Mouse (Mus musculus) ES-CJ7 (cell line): ENCODE results near the gene Cnot8.
"Not testable (repeated sequence)": the region's sequence is repeated elsewhere in the genome, so short reads cannot be mapped to it uniquely, and the experiment has no call there.

Experiments used
- DNase-seq: peaks from one replicate; pipeline ENCODE4 v3.0.0; 2011; ENCODE audit warnings: low read depth, low spot score

Gene Cnot8

GRCm38 (mm10) chr11:58103697-58104306, at the start of gene Cnot8:
TSS of gene Cnot8 (plus strand) at chr11:58104153.
- DNase-seq: peak; percentile 99

DNA sequence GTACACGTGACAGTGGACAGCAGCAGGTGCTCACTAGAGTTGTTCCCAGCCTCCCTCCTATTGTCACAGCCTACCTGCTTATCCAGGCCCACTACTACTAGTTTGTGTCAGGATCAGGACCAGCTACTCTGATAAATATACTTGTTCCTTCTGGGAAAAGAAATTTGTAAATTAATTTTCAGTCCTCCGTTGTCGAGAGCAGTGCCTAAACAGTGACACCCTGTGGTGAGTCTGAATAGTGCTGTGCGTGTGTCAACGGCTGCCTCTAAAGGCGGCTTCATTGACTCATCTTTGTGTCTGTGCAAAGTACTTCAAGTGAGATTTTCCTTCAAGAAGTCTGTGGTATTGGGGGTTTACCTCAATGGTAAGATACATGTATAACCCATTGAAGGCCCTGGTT, 46.5 kb upstream of the Cnot8 start:
- peak; percentile 51 for DNase-seq

DNA sequence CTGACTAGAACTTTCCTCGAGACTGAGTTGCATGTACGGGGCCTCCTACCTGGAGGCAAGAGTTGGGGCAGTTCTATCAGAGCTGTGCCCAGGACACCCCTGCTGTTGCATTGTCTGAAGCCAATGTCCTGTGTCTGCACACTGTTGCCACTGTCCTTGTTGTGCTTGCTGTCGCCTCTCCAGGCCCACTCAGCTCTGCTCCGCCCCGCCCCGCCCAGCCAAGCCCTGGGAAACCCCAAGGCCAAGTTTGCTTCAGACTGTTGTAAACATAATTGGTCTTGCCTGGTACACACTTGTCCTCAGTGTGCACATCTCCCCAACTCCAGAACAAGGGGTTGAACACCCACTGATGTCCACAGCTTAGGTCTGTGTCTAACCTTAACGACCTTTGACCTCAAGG, 44.2 kb upstream of the Cnot8 start:
- not testable (repeated sequence) for DNase-seq

- DNase-seq: not testable (repeated sequence)
Observed at GRCm38 (mm10) chr11:58061218-58061617, 42.7 kb upstream of the Cnot8 start.

DNA sequence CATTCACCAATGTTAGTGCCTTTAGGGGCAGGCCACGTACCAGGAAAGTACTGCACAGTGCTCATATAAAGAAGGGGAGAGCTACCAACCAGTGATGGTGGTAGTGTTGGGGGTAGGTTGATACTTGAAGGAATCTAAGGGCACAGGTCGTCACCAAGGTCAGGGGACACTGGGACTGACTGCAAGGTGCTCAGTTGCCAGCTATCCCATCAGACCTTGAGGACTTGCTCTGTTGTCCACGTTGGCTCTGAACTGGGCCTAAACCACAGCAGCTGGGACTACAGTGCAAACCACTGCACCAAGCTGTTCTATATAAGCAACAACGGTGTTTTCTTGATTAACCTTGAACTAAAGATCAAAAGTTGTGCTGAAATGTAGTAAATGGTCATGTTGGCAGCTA, 41.4 kb upstream of the Cnot8 start:
- DNase-seq: no peak

GRCm38 (mm10) chr11:58065025-58065424, 38.9 kb upstream of the Cnot8 start:
- no peak for DNase-seq

- DNase-seq: no peak
Observed at GRCm38 (mm10) chr11:58072978-58073377, 31.0 kb upstream of the Cnot8 start.

DNA sequence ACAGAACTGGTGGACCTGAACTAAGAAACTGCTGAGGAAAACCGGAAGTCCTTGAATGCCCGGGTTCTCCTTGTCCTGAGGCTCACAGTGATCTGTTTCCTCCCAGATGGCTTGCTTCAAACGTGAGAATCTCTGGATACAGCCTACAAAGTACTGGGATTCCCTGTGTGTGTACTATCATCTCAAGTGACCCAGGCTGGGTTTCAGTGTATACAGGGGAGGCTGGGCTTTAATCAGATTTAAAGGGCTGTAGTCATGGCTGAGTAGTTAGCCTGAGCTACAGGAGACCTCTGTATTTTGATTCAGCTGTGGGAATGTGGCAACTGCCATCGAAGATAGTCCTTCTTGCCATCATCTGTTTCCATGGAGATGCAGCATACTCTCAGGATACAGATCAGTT, 26.7 kb upstream of the Cnot8 start:
- DNase-seq: no peak

GRCm38 (mm10) chr11:58081716-58082115, 22.2 kb upstream of the Cnot8 start:
- DNase-seq: no peak

DNA sequence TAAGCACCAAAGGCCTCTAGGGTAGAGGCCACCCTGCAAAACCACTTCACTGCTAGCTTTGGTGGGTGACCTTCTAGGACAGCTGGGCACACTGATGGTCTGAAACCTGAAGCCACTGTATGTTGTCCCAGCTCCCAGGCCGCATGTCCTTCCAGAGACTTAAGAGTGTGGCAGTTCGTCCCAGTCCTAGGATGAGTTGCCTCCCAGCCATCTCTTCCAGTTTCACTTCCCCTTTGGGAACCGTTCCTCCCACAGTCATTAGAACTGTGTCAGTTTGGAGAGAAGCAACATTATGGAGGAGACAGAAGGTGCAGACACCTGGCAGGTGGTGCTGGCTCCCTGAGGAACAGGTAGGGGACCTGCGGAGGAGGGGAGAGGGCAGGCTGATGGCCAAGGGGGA, 11.4 kb upstream of the Cnot8 start:
- no peak for DNase-seq

GRCm38 (mm10) chr11:58093021-58093528, 10.9 kb upstream of the Cnot8 start, which contains the start of gene Gm12248:
TSS of gene Gm12248 (minus strand) at chr11:58093134.
- no peak for DNase-seq

DNA sequence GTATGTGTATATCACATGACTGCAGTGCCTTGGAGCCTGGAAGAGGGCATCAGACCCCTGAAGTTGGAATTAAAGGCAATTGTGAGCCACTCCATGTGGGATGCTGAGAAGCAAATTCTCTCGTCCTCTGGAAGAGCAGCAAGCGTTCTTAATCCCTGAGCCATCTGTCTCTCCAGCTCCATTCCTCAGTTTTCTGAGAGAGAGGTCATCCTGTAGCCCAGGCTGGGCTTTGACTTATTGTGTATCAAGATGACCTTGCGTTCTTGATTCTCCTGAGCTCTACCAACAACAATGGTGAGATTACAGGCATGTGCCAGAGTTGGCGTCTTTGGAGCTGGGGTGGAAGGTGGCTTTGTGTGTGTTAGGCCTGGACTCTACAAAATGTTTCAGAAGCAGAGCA, 9.2 kb upstream of the Cnot8 start:
- no peak for DNase-seq

GRCm38 (mm10) chr11:58095561-58095960, 8.4 kb upstream of the Cnot8 start:
- DNase-seq: no peak

- no peak for DNase-seq
Observed at GRCm38 (mm10) chr11:58096160-58096559, 7.8 kb upstream of the Cnot8 start.

- no peak for DNase-seq
Observed at GRCm38 (mm10) chr11:58096821-58097620, 6.9 kb upstream of the Cnot8 start.

GRCm38 (mm10) chr11:58097621-58098365, 6.2 kb upstream of the Cnot8 start:
- peak; percentile 41 for DNase-seq

DNA sequence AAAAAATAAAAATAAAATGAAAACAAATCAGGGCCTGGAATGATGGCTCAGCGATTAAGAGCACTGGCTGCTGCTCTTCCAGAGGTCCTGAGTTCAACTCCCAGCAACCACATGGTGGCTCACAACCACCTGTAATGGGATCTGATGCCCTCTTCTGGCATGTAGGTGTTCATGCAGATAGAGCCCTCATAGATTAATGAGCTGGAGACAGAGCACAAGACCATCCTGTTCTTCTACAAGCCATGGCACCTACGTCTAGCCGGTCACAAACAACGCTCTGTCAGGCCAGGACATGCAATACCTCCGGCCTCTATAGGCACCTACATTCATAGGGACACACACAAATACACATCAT, 5.6 kb upstream of the Cnot8 start:
- DNase-seq: peak; percentile 56

GRCm38 (mm10) chr11:58100006-58100405, 3.9 kb upstream of the Cnot8 start:
- no peak for DNase-seq

GRCm38 (mm10) chr11:58101194-58101720, 2.7 kb upstream of the Cnot8 start:
- DNase-seq: no peak

GRCm38 (mm10) chr11:58102146-58102545, 1.8 kb upstream of the Cnot8 start:
- no peak for DNase-seq

DNA sequence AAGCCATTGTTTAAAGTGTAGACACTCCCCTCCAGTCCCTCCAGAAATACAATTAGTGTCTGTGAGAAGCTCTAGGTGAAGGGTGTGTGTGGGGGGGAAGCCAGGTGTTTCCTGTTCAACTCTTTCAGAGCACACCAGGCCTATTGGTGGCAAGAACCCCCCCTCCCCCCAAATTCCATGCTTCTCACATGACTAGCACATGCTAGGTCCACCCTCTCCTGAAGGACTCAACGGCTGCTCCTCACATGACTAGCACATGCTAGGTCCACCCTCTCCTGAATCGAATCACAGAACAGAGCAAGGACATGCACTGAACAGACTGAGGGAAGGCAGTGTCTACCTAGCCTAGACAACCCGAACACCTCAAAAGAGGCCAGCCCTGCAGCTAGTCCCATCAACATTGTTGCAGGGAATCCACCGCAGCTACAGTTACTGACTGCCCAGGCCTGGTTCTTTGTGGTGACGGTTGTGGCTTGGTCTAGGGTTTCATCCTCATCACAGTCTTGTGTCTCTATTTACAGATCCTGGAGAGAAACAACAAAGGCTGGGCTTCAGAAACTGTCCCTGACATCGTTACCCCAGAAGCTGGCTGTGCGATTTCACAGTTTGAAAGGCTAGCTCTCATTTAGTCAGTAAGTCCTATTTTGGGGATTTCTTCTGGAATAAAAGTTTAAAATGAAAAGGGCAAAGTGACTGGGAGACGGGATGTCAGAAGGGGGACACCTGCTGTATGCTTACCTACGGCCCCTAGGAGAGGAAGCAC, 1.2 kb upstream of the Cnot8 start:
- peak; percentile 84 for DNase-seq

DNA sequence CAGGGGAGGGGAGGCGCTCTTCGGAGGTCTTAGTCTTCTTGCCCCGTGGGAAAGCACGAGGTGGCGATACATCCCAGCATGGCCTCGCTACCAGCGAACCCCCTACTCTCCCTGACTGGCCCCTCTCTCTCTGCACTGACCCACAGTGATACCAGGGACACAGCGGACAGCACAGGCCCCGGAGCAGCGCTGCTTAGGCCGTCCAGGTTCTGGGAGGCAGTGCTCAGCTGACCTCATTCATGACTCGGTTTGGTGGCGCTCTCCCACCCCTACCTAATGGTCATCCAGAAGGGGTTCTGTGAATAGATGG, 654 bp upstream of the Cnot8 start:
- peak; percentile 36 for DNase-seq
